Mouse (Mus musculus) heart, postnatal 0 days (tissue): ENCODE measurements around the gene Adarb2.

Experiments
- CTCF ChIP-seq: IDR thresholded peaks from 2 replicates; pipeline ENCODE4 v1.5.1; 2016; ENCODE audit warnings: antibody characterized with exemption, control low read depth, low read depth
- EP300 ChIP-seq: IDR thresholded peaks from 2 replicates; pipeline ENCODE4 v1.6.1; 2016; ENCODE audit warnings: antibody characterized with exemption, low read depth

DNA sequence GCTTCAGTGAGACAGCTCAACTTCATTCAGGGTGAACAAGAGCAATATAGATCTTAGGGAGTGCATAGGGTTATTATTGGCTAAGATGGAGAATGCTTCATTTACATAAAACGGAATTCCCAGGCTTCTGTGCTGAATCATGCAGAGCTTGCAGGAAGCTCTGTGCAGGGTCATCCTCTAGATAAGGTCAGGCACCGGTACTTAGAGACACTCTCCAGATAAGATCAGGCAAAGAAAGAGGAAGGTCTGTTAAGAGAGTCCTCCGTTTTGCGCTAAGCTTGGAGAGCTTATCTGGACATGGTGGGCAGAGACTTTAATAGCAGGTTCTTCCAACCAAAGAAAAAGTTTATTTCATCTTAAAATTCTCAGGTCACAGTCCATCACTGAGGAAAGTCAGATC is 542.9 kb downstream of the Adarb2 start:
- no peak for TF ChIP-seq CTCF
- TF ChIP-seq EP300, result no peak
